Mouse (Mus musculus): Measurements from ENCODE around the gene Mef2a. TPM values are rescaled to one million over a fixed set of nuclear protein-coding genes. Genes with fewer than 3 reads are reported as not detected.

The Mef2a gene
- polyA plus RNA-seq, 1 experiment from 2014 or later: 41.0 TPM

- Histone ChIP-seq H3K36me3 (ENCODE audit: control insufficient read depth, insufficient read depth, low read length) (no peaks in the 10 kb centered on the region), H3K4me2 (ENCODE audit: low read depth, low read length) (no peak overlapping the region), H3K4me3 (replicated peaks; ENCODE audit: low read length) (no peak overlapping the region), H3K9me3 (replicated peaks; ENCODE audit: control insufficient read depth, low read length) (no peaks in the 10 kb centered on the region), H3K9ac (ENCODE audit: low read length) (no peak overlapping the region), H3K27ac (ENCODE audit: low read length) (no peak overlapping the region), H3K27me3 (ENCODE audit: control insufficient read depth, insufficient read depth, low read length) (no peaks in the 10 kb centered on the region), H3K4me1 (ENCODE audit: control insufficient read depth, insufficient read depth, low read length) (no peaks in the 10 kb centered on the region)
- WGBS: 35% methylated on average over 4 of the region's 4 CpGs
- ATAC-seq (ENCODE audit: insufficient read depth, low FRiP score): no peak
These were observed 188.9 kb downstream of the Mef2a start for GRCm38 (mm10) chr7:67183786-67184185.

Other genes with a start within 250 kb of the Mef2a start
- gene Lysmd4, start 150.3 kb downstream of the Mef2a start, polyA plus RNA-seq (2015; fragmentation: Nextera tagmentation; extraction: Ambion mirVana): 12.7 and 14.9 TPM in 2 replicates